Mouse (Mus musculus) myocyte (in vitro differentiated cells): ENCODE measurements at regions not wholly inside any gene's neighbourhood (a gene's known extent, or its start where the extent isn't known, plus 50 kb on each side); places are given as distances from the start of the nearest gene placed in this dataset.

Experiments used
- H3K27me3 ChIP-seq: one replicate; pipeline ENCODE4 v1.6.1; 2011; ENCODE audit not compliant: control insufficient read depth, insufficient read depth, insufficient read length
- H3K36me3 ChIP-seq: one replicate; pipeline ENCODE4 v1.6.1; 2011; ENCODE audit not compliant: control insufficient read depth, insufficient read depth
- H3K4me2 ChIP-seq: one replicate; pipeline ENCODE4 v1.6.1; 2011; ENCODE audit warnings: low read depth, control low read depth
- H3K4me3 ChIP-seq: one replicate; pipeline ENCODE4 v1.5.1; 2011; ENCODE audit warnings: mild to moderate bottlenecking, control low read depth, moderate library complexity
- H3K79me2 ChIP-seq: one replicate; pipeline ENCODE4 v1.6.1; 2011; ENCODE audit not compliant: control insufficient read depth, insufficient read depth
- H3ac ChIP-seq: one replicate; pipeline ENCODE4 v1.6.1; 2011; ENCODE audit not compliant: control insufficient read depth, insufficient read length
- CEBPB ChIP-seq: IDR thresholded peaks from 2 replicates; pipeline ENCODE4 v1.6.1; 2011; ENCODE audit warnings: mild to moderate bottlenecking, moderate library complexity; ENCODE audit not compliant: poor library complexity, insufficient read depth, severe bottlenecking
- E2F4 ChIP-seq: IDR thresholded peaks from one replicate; pipeline ENCODE4 v1.6.1; 2011; ENCODE audit warnings: mild to moderate bottlenecking, control low read depth, moderate library complexity; ENCODE audit not compliant: insufficient read depth
- MAX ChIP-seq: IDR thresholded peaks from one replicate; pipeline ENCODE4 v1.6.1; 2011; ENCODE audit warnings: low read depth, mild to moderate bottlenecking, control low read depth
- MYOD1 ChIP-seq, 3 experiments: IDR thresholded peaks; one replicate each; pipeline ENCODE4 v1.6.1; 2011; ENCODE audit warnings: control low read depth in 2 of 3, low read depth in 2 of 3, mild to moderate bottlenecking in 2 of 3, moderate library complexity in 1 of 3; ENCODE audit not compliant: insufficient read length in 2 of 3, control insufficient read depth in 1 of 3
- MYOG ChIP-seq, 3 experiments: IDR thresholded peaks; one replicate each; pipeline ENCODE4 v1.6.1; 2011; ENCODE audit warnings: control low read depth in 2 of 3, low read depth in 2 of 3, mild to moderate bottlenecking in 2 of 3; ENCODE audit not compliant: insufficient read length in 2 of 3, control insufficient read depth in 1 of 3, insufficient read depth in 1 of 3
- POLR2A ChIP-seq: IDR thresholded peaks from one replicate; pipeline ENCODE4 v1.6.1; 2011; ENCODE audit warnings: low read depth, mild to moderate bottlenecking, control low read depth, moderate library complexity; ENCODE audit not compliant: insufficient read length
- POLR2AphosphoS2 ChIP-seq: IDR thresholded peaks from one replicate; pipeline ENCODE4 v1.6.1; 2011; ENCODE audit warnings: low read depth, control low read depth; ENCODE audit not compliant: insufficient read length
- REST ChIP-seq: IDR thresholded peaks from one replicate; pipeline ENCODE4 v1.6.1; 2011; ENCODE audit warnings: mild to moderate bottlenecking, control low read depth, moderate library complexity; ENCODE audit not compliant: insufficient read depth, insufficient read length
- SRF ChIP-seq: IDR thresholded peaks from one replicate; pipeline ENCODE4 v1.6.1; 2011; ENCODE audit warnings: low read depth; ENCODE audit not compliant: control insufficient read depth, insufficient read length
- TCF12 ChIP-seq: IDR thresholded peaks from one replicate; pipeline ENCODE4 v1.6.1; 2011; ENCODE audit warnings: mild to moderate bottlenecking, control low read depth; ENCODE audit not compliant: poor library complexity, insufficient read depth, severe bottlenecking
- TCF3 ChIP-seq: IDR thresholded peaks from one replicate; pipeline ENCODE4 v1.6.1; 2011; ENCODE audit warnings: low read depth, control low read depth; ENCODE audit not compliant: insufficient read length
- USF1 ChIP-seq: IDR thresholded peaks from one replicate; pipeline ENCODE4 v1.6.1; 2011; ENCODE audit warnings: low read depth, mild to moderate bottlenecking, control low read depth, moderate library complexity

GRCm38 (mm10) chr16:5370496-5370895, 114.7 kb upstream of the Eef2kmt start:
- no peak overlapping the region for H3ac ChIP-seq
- no peaks in the 10 kb centered on the region for H3K27me3 ChIP-seq
- no peaks in the 10 kb centered on the region for H3K36me3 ChIP-seq
- TF ChIP-seq CEBPB: no peak
- no peak for TF ChIP-seq MYOG (IDR thresholded peaks at IDR 0.05; ENCODE audit: control insufficient read depth in 1 of 3, insufficient read depth in 1 of 3, insufficient read length in 2 of 3, low read depth in 2 of 3)
- no peak for TF ChIP-seq REST
- TF ChIP-seq E2F4: no peak
- no peak overlapping the region for H3K4me2 ChIP-seq
- no peak overlapping the region for H3K4me3 ChIP-seq
- no peaks in the 10 kb centered on the region for H3K79me2 ChIP-seq

- no peaks in the 10 kb centered on the region for H3K36me3 ChIP-seq
These were observed 113.2 kb upstream of the Eef2kmt start for GRCm38 (mm10) chr16:5368897-5369558.

GRCm38 (mm10) chr16:5368357-5368756, 112.6 kb upstream of the Eef2kmt start:
- H3K27me3 ChIP-seq: no peaks in the 10 kb centered on the region
- H3K36me3 ChIP-seq: no peaks in the 10 kb centered on the region
- no peaks in the 10 kb centered on the region for H3K79me2 ChIP-seq
- no peak overlapping the region for H3K4me2 ChIP-seq
- H3K4me3 ChIP-seq: no peak overlapping the region
- no peak overlapping the region for H3ac ChIP-seq
- TF ChIP-seq MYOG (IDR thresholded peaks at IDR 0.05; ENCODE audit: control insufficient read depth in 1 of 3, insufficient read depth in 1 of 3, insufficient read length in 2 of 3, low read depth in 2 of 3): no peak
- TF ChIP-seq CEBPB: no peak
- no peak for TF ChIP-seq SRF

More at GRCm38 (mm10) chr16:5368897-5369558, 113.2 kb upstream of the Eef2kmt start:
- Histone ChIP-seq H3K27me3 (no peaks in the 10 kb centered on the region), H3K79me2 (no peaks in the 10 kb centered on the region), H3ac (no peak overlapping the region), H3K4me2 (no peak overlapping the region), H3K4me3 (no peak overlapping the region)
- TF ChIP-seq TCF3 (no peak), E2F4 (no peak), MYOG (IDR thresholded peaks at IDR 0.05; ENCODE audit: control insufficient read depth in 1 of 3, insufficient read depth in 1 of 3, insufficient read length in 2 of 3, low read depth in 2 of 3) (no peak), POLR2AphosphoS2 (no peak)

GRCm38 (mm10) chr16:5367581-5368119, 111.9 kb upstream of the Eef2kmt start:
- H3K4me3 ChIP-seq: no peak overlapping the region
- H3ac ChIP-seq: no peak overlapping the region
- TF ChIP-seq POLR2AphosphoS2: no peak
- TF ChIP-seq E2F4: no peak
- TF ChIP-seq SRF: no peak
- no peak for TF ChIP-seq TCF3
- no peak for TF ChIP-seq CEBPB
- no peak for TF ChIP-seq MYOD1 (IDR thresholded peaks at IDR 0.05; ENCODE audit: control insufficient read depth in 1 of 3, insufficient read length in 2 of 3, low read depth in 2 of 3)
- no peak for TF ChIP-seq MAX
- TF ChIP-seq USF1: no peak
- TF ChIP-seq TCF12: no peak
- TF ChIP-seq POLR2A: no peak
- TF ChIP-seq REST: no peak
- no peak for TF ChIP-seq MYOG (IDR thresholded peaks at IDR 0.05; ENCODE audit: control insufficient read depth in 1 of 3, insufficient read depth in 1 of 3, insufficient read length in 2 of 3, low read depth in 2 of 3)
- no peak overlapping the region for H3K4me2 ChIP-seq
- H3K36me3 ChIP-seq: no peaks in the 10 kb centered on the region
- H3K79me2 ChIP-seq: no peaks in the 10 kb centered on the region
- no peaks in the 10 kb centered on the region for H3K27me3 ChIP-seq

- no peak for TF ChIP-seq MYOD1 (IDR thresholded peaks at IDR 0.05; ENCODE audit: control insufficient read depth in 1 of 3, insufficient read length in 2 of 3, low read depth in 2 of 3)
- no peak for TF ChIP-seq TCF3
These were observed 110.2 kb upstream of the Eef2kmt start for GRCm38 (mm10) chr16:5366021-5366420.

More at GRCm38 (mm10) chr16:5366021-5366420, 110.2 kb upstream of the Eef2kmt start:
- Histone ChIP-seq H3K79me2 (no peaks in the 10 kb centered on the region), H3K4me3 (no peak overlapping the region), H3K4me2 (no peak overlapping the region), H3K27me3 (no peaks in the 10 kb centered on the region), H3K36me3 (no peaks in the 10 kb centered on the region), H3ac (no peak overlapping the region)
